Mouse (Mus musculus): Measurements from ENCODE around the gene Surf6. TPM values are rescaled to one million over a fixed set of nuclear protein-coding genes. Genes with fewer than 3 reads are reported as not detected.

Gene Surf6
- polyA plus RNA-seq, 1 experiment from 2014 or later, result 31.4 TPM

Other genes starting within 250 kb of the Surf6 start
- gene Lcn4, start 231.6 kb downstream of the Surf6 start, polyA plus RNA-seq (2015; fragmentation: Nextera tagmentation; extraction: Ambion mirVana), result 2.2 and 3.9 TPM in 2 replicates
- not detected in 2 replicates for gene Abo, start 37.9 kb downstream of the Surf6 start, polyA plus RNA-seq (2015; fragmentation: Nextera tagmentation; extraction: Ambion mirVana)
- gene Med22, start 7.8 kb upstream of the Surf6 start, polyA plus RNA-seq (2015; fragmentation: Nextera tagmentation; extraction: Ambion mirVana), result 28.5 and 30.7 TPM in 2 replicates
- 763 and 778 TPM in 2 replicates for gene Rpl7a, start 7.9 kb upstream of the Surf6 start, polyA plus RNA-seq (2015; fragmentation: Nextera tagmentation; extraction: Ambion mirVana)
- gene Surf2, start 13.5 kb upstream of the Surf6 start, polyA plus RNA-seq (2015; fragmentation: Nextera tagmentation; extraction: Ambion mirVana), result 46.7 and 48.3 TPM in 2 replicates
- 76.9 and 78.2 TPM in 2 replicates for gene Surf1, start 13.7 kb upstream of the Surf6 start, polyA plus RNA-seq (2015; fragmentation: Nextera tagmentation; extraction: Ambion mirVana)
- gene Surf4, start 31.0 kb upstream of the Surf6 start, polyA plus RNA-seq (2015; fragmentation: Nextera tagmentation; extraction: Ambion mirVana), result 168 and 172 TPM in 2 replicates
- 0.53 and 0.57 TPM in 2 replicates for gene Stkld1, start 31.2 kb upstream of the Surf6 start, polyA plus RNA-seq (2015; fragmentation: Nextera tagmentation; extraction: Ambion mirVana)
- gene Rexo4, start 61.5 kb upstream of the Surf6 start, polyA plus RNA-seq (2015; fragmentation: Nextera tagmentation; extraction: Ambion mirVana), result 55.9 and 56.2 TPM in 2 replicates
- gene Adamts13, start 70.5 kb upstream of the Surf6 start, polyA plus RNA-seq (2015; fragmentation: Nextera tagmentation; extraction: Ambion mirVana), result 0.14 and 0.25 TPM in 2 replicates
- 33.4 and 37.3 TPM in 2 replicates for gene Cacfd1, start 107.0 kb upstream of the Surf6 start, polyA plus RNA-seq (2015; fragmentation: Nextera tagmentation; extraction: Ambion mirVana)
- 2.6 and 3.1 TPM in 2 replicates for gene Slc2a6, start 125.1 kb upstream of the Surf6 start, polyA plus RNA-seq (2015; fragmentation: Nextera tagmentation; extraction: Ambion mirVana)
- gene Mymk, start 169.3 kb upstream of the Surf6 start, polyA plus RNA-seq (2015; fragmentation: Nextera tagmentation; extraction: Ambion mirVana), result 1.1 and 1.3 TPM in 2 replicates
- 2.0 and 2.1 TPM in 2 replicates for gene Adamtsl2, start 176.5 kb upstream of the Surf6 start, polyA plus RNA-seq (2015; fragmentation: Nextera tagmentation; extraction: Ambion mirVana)
- gene Fam163b, start 239.6 kb upstream of the Surf6 start, polyA plus RNA-seq (2015; fragmentation: Nextera tagmentation; extraction: Ambion mirVana), result 1.2 and 1.4 TPM in 2 replicates

Measured in thymus, postnatal 0 days (tissue).